ENCODE assay signal across 8 mouse cellular contexts in genomic region chr13:55209649-55210192, GRCm38 (mm10). TPM values are rescaled to one million over a fixed set of nuclear protein-coding genes. Genes with fewer than 3 reads are reported as not detected.
DNase-seq lines count a peak whose midpoint lies in the region; ATAC-seq and TF ChIP-seq lines count a peak whose summit lies in the region.

Nsd1 (plus strand) TSS chr13:55209782.

- no peak for TF ChIP-seq CTCF in lung, adult 2 months (IDR thresholded peaks at IDR 0.05; ENCODE audit: insufficient read depth, low read length)
- TF ChIP-seq CTCF in bone marrow, adult 2 months (IDR thresholded peaks at IDR 0.05; ENCODE audit: control insufficient read depth, insufficient read depth, low read length), result no peak
- TF ChIP-seq CTCF in hindbrain, postnatal 0 days (IDR thresholded peaks at IDR 0.05; ENCODE audit: low read depth), result peak; percentile 36

- H3K4me3 ChIP-seq in lung, adult 2 months (replicated peaks; ENCODE audit: extremely low read depth, low read depth, low read length), result peak within 1 kb of the TSS; percentile 54
- H3K4me3 ChIP-seq in bone marrow, adult 2 months (replicated peaks; ENCODE audit: control insufficient read depth, low read depth, low read length), result peak within 1 kb of the TSS; percentile 72
- H3K4me3 ChIP-seq in hindbrain, postnatal 0 days (ENCODE audit: low read length), result peak within 1 kb of the TSS; percentile 76
- H3K4me3 ChIP-seq in liver, embryonic 12.5 days, result peak within 1 kb of the TSS; percentile 84

- H3K4me1 ChIP-seq in lung, adult 2 months (ENCODE audit: control insufficient read depth, insufficient read depth, low read length), result peaks cover 20% of the 10 kb centered on the region
- H3K4me1 ChIP-seq in bone marrow, adult 2 months (ENCODE audit: control insufficient read depth, insufficient read depth, low read length), result peaks cover 4% of the 10 kb centered on the region
- H3K4me1 ChIP-seq in hindbrain, postnatal 0 days (ENCODE audit: insufficient read depth, low read length), result peaks cover 27% of the 10 kb centered on the region
- H3K4me1 ChIP-seq in liver, embryonic 12.5 days, result peaks cover 46% of the 10 kb centered on the region

- peak within 1 kb of the TSS; percentile 93 for H3K9ac ChIP-seq in hindbrain, postnatal 0 days (replicated peaks; ENCODE audit: low read length)
- H3K9ac ChIP-seq in liver, embryonic 12.5 days, result peak within 1 kb of the TSS; percentile 96

- no peaks in the 10 kb centered on the region for H3K27me3 ChIP-seq in hindbrain, postnatal 0 days (ENCODE audit: insufficient read depth, low read length)
- no peaks in the 10 kb centered on the region for H3K27me3 ChIP-seq in liver, embryonic 12.5 days (replicated peaks)

- H3K27ac ChIP-seq in bone marrow, adult 2 months (ENCODE audit: control insufficient read depth, insufficient read depth, low read depth, low read length, poor library complexity), result peak within 1 kb of the TSS; percentile 100
- peak within 1 kb of the TSS; percentile 98 for H3K27ac ChIP-seq in hindbrain, postnatal 0 days
- peak within 1 kb of the TSS; percentile 93 for H3K27ac ChIP-seq in liver, embryonic 12.5 days

- no peak for DNase-seq in lung, adult 2 months
- no peak for DNase-seq in lung, postnatal 10 days
- DNase-seq in gastrocnemius, postnatal 25 days, result no peak
- no peak for DNase-seq in hindbrain, postnatal 0 days (ENCODE audit: low spot score)
- no peak for DNase-seq in B cell, adult 2 months

- WGBS in lung, adult 2 months, result 67% methylated on average over 31 of the region's 31 CpGs
- 81% methylated on average over 31 of the region's 31 CpGs for WGBS in bone marrow, adult 2 months
- WGBS in hindbrain, postnatal 0 days, result 20% methylated on average over 31 of the region's 31 CpGs
- 46% methylated on average over 31 of the region's 31 CpGs for WGBS in liver, embryonic 12.5 days (ENCODE audit: insufficient replicate concordance)

- H3K9me3 ChIP-seq in hindbrain, postnatal 0 days (ENCODE audit: low read length), result no peaks in the 10 kb centered on the region
- H3K9me3 ChIP-seq in liver, embryonic 12.5 days (replicated peaks), result no peaks in the 10 kb centered on the region

- no peak for TF ChIP-seq POLR2A in lung, adult 2 months (IDR thresholded peaks at IDR 0.05; ENCODE audit: borderline replicate concordance, extremely low read depth, low read depth, low read length)
- no peak for TF ChIP-seq POLR2A in bone marrow, adult 2 months (IDR thresholded peaks at IDR 0.05; ENCODE audit: borderline replicate concordance, control insufficient read depth, low read depth, low read length)

- peak; percentile 30; the same call in 1 of the 2 replicates for ATAC-seq in hindbrain, postnatal 0 days
- no peak for ATAC-seq in liver, embryonic 12.5 days
- ATAC-seq in neutrophil, adult 5-6 weeks (ENCODE audit: extremely low read depth, insufficient number of reproducible peaks, low FRiP score, poor library complexity, severe bottlenecking), result no peak

- H3K4me2 ChIP-seq in hindbrain, postnatal 0 days (ENCODE audit: low read depth, low read length), result peak within 1 kb of the TSS; percentile 79
- H3K4me2 ChIP-seq in liver, embryonic 12.5 days, result peak within 1 kb of the TSS; percentile 97

- peaks cover 7% of the 10 kb centered on the region; the same call in 1 of the 2 replicates for H3K36me3 ChIP-seq in hindbrain, postnatal 0 days (ENCODE audit: insufficient read depth, low read length)
- H3K36me3 ChIP-seq in liver, embryonic 12.5 days, result peaks cover 16% of the 10 kb centered on the region

RNA-seq across cellular contexts. Expression of gene Nsd1, which starts in this region (rescaled TPM):
- 16.7 and 21.6 TPM in 2 replicates for polyA plus RNA-seq in lung, adult 2 months (2012; rRNA removed)
- 20.1 and 45.9 TPM in 2 replicates for polyA plus RNA-seq in bone marrow, adult 2 months (2011; ENCODE audit: insufficient read depth, insufficient read length, low replicate concordance, missing spikeins)
- total RNA-seq in gastrocnemius, postnatal 25 days (2021), result 10 to 100 TPM; 46.0 to 51.2 TPM
- total RNA-seq in hindbrain, postnatal 0 days (2014; rRNA removed), result 59.3 and 78.2 TPM in 2 replicates
- 64.0 and 67.7 TPM in 2 replicates for polyA plus RNA-seq in hindbrain, postnatal 0 days (2015; fragmentation: Nextera tagmentation; extraction: Ambion mirVana)
- 27.1 and 27.5 TPM in 2 replicates for polyA plus RNA-seq in liver, embryonic 12.5 days (2016; fragmentation: Nextera tagmentation; extraction: Ambion mirVana)
- total RNA-seq in neutrophil, adult 5-6 weeks (2017), result 211 and 232 TPM in 2 replicates
